Mouse (Mus musculus) heart, embryonic 16.5 days (tissue): ENCODE results near the gene Smyd3. TPM values are rescaled to one million over a fixed set of nuclear protein-coding genes. Genes with fewer than 3 reads are reported as not detected.

Source experiments
- ATAC-seq: fragments of 200-750 bp; cut with Nextera tagmentation; replicated peaks from 2 replicates; pipeline ENCODE4 v1.8.0; 2017; ENCODE audit warnings: moderate number of reproducible peaks; ENCODE audit not compliant: insufficient read depth, low FRiP score; ENCODE audit errors: extremely low read depth
- H3K27ac ChIP-seq: fragments of 300-500 bp; sonication (generic); 2 replicates; pipeline ENCODE4 v1.5.1; 2014; ENCODE audit warnings: mild to moderate bottlenecking, low read length, control low read depth, moderate library complexity
- H3K27me3 ChIP-seq: fragments of 300-500 bp; sonication (generic); 2 replicates; pipeline ENCODE4 v1.6.1; 2014; ENCODE audit warnings: low read length, mixed read lengths; ENCODE audit not compliant: control insufficient read depth, insufficient read depth
- H3K36me3 ChIP-seq: fragments of 300-500 bp; sonication (generic); 2 replicates; pipeline ENCODE4 v1.6.1; 2014; ENCODE audit not compliant: control insufficient read depth, insufficient read depth
- H3K4me1 ChIP-seq: fragments of 300-500 bp; sonication (generic); 2 replicates; pipeline ENCODE4 v1.6.1; 2014; ENCODE audit warnings: low read length, mixed read lengths; ENCODE audit not compliant: control insufficient read depth, insufficient read depth
- H3K4me2 ChIP-seq: fragments of 300-500 bp; sonication (generic); 2 replicates; pipeline ENCODE4 v1.6.1; 2014; ENCODE audit warnings: low read depth, mild to moderate bottlenecking, control low read depth, low read length
- H3K4me3 ChIP-seq: fragments of 300-500 bp; sonication (generic); 2 replicates; pipeline ENCODE4 v1.5.1; 2014; ENCODE audit warnings: mild to moderate bottlenecking, control low read depth, low read length
- H3K9ac ChIP-seq: fragments of 300-500 bp; sonication (generic); 2 replicates; pipeline ENCODE4 v1.6.1; 2014; ENCODE audit warnings: low read length, control low read depth
- H3K9me3 ChIP-seq: fragments of 300-500 bp; sonication (generic); replicated peaks from 2 replicates; pipeline ENCODE4 v1.6.1; 2016; ENCODE audit warnings: low read length; ENCODE audit not compliant: control insufficient read depth
- WGBS: fragments of 180-500 bp; shearing (Covaris S2); extraction: QIAGEN DNeasy Blood & Tissue Kit; methylation state at CpG from one replicate; pipeline ENCODE4 v1.1.7; 2014; 5-methylcytosine and 5-hydroxymethylcytosine counted together
- polyA plus RNA-seq: library from polyadenylated mRNA; unstranded; fragments of >200 nt; fragmentation: Nextera tagmentation; extraction: Ambion mirVana; gene quantifications from 2 replicates; pipeline ENCODE4 v1.2.1, GENCODE M21; 2015

Gene Smyd3
- polyA plus RNA-seq, 1 experiment from 2014 or later = 13.3 TPM

GRCm38 (mm10) chr1:179386237-179386975 lies 131.4 kb downstream of the Smyd3 start:
- ATAC-seq = no peak

DNA sequence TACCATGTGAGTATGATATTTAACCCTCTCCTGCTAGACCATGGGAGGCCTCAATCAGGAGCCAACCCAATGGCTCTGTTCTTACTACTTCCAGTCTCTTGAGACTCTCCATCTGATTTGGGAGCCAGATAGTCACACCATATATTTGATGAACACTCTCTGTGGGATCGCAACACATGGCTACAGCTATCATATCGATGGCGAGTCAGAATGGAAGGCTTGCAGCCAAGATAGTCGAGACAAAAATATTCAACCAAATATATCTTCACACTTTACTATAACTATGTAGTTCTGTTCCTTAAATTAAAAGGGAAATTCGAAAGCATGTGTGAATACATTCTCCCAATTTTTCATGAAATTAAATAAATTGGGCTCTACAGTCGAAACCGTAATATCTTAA lies 132.2 kb downstream of the Smyd3 start:
- Histone ChIP-seq H3K9ac (no peak overlapping the region), H3K4me2 (no peak overlapping the region), H3K27ac (no peak overlapping the region), H3K4me1 (no peaks in the 10 kb centered on the region), H3K27me3 (no peaks in the 10 kb centered on the region), H3K36me3 (no peaks in the 10 kb centered on the region), H3K4me3 (no peak overlapping the region), H3K9me3 (no peaks in the 10 kb centered on the region)
- ATAC-seq = no peak
- WGBS = 85% methylated on average over 7 of the region's 7 CpGs

More at GRCm38 (mm10) chr1:179386237-179386975, 131.4 kb downstream of the Smyd3 start:
- Histone ChIP-seq H3K27ac (no peak overlapping the region), H3K9ac (no peak overlapping the region), H3K4me3 (no peak overlapping the region), H3K9me3 (no peaks in the 10 kb centered on the region), H3K4me2 (no peak overlapping the region; the same call in 1 of the 2 replicates), H3K36me3 (no peaks in the 10 kb centered on the region), H3K4me1 (no peaks in the 10 kb centered on the region), H3K27me3 (no peaks in the 10 kb centered on the region)
- WGBS = 51% methylated on average over 15 of the region's 15 CpGs

DNA sequence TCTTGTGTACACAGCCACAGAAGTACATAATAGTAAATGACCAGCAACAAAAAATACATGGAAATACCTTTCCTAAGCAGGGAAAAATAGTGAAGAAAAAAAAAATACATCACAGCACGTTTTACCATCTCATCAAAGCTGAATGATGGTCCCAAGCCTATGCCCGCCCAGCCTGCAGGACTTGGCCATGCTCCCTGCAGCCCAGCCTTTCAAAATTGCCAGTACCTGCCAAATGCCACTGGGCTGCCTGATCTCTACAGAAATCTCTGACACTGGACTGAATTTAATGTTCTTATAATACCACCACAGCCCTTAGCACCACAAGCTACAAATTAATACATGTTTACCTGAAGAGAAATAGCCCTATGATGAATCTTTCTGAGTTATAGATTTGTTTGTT lies 133.5 kb downstream of the Smyd3 start:
- WGBS = 65% methylated on average over 2 of the region's 2 CpGs
- no peaks in the 10 kb centered on the region for H3K9me3 ChIP-seq
- no peak overlapping the region for H3K4me3 ChIP-seq
- no peak overlapping the region for H3K9ac ChIP-seq
- ATAC-seq = no peak
- H3K4me1 ChIP-seq = no peaks in the 10 kb centered on the region
- no peaks in the 10 kb centered on the region for H3K27me3 ChIP-seq
- no peak overlapping the region for H3K27ac ChIP-seq
- H3K4me2 ChIP-seq = no peak overlapping the region
- no peaks in the 10 kb centered on the region for H3K36me3 ChIP-seq

DNA sequence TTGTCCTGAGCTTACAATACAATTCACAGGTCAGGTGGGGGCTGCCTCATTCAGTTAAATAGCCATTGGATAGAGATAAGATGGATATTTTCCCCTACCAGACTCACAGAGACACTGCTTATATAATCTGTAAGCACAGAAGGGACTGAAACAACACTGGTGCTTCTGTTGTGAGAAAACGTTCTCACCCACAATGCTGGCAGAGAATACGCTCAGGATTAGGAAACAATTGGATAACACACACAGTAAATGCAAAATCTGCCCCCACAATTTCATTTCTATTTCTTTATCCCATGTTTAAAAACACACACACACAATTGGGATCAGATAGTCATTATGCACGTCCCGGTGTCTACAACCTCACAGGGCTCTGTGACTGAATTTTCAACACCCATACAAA lies 139.7 kb downstream of the Smyd3 start:
- 79% methylated on average over 4 of the region's 4 CpGs for WGBS
- Histone ChIP-seq H3K4me1 (no peaks in the 10 kb centered on the region), H3K27ac (no peak overlapping the region)

DNA sequence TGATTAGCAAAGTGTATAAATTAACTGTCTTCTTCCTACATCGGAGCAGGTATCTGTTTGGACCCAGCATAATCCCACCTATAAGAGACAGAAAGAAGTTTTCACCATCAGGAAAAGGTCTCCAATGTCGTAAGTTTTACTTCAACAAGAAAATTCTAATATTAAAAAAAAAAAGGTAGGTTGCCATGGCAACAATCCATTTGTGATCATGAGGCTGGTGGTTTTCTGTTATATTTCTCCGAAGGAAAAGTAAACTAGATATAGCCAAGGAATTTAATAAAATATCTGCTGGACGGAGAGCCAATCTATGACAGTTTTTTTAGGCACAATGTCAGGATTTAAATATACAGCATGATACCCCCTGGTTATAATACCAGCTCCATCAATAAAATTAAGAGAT lies 142.9 kb downstream of the Smyd3 start:
- Histone ChIP-seq H3K4me3 (no peak overlapping the region), H3K4me2 (no peak overlapping the region), H3K36me3 (no peaks in the 10 kb centered on the region), H3K4me1 (no peaks in the 10 kb centered on the region), H3K9ac (no peak overlapping the region), H3K27ac (no peak overlapping the region), H3K9me3 (no peaks in the 10 kb centered on the region), H3K27me3 (no peaks in the 10 kb centered on the region)
- no peak for ATAC-seq
- 85% methylated on average over 4 of the region's 4 CpGs for WGBS

More for the DNA sequence above, 139.7 kb downstream of the Smyd3 start:
- Histone ChIP-seq H3K9me3 (no peaks in the 10 kb centered on the region), H3K27me3 (no peaks in the 10 kb centered on the region), H3K4me3 (no peak overlapping the region), H3K9ac (no peak overlapping the region), H3K36me3 (no peaks in the 10 kb centered on the region), H3K4me2 (no peak overlapping the region)
- ATAC-seq = no peak

DNA sequence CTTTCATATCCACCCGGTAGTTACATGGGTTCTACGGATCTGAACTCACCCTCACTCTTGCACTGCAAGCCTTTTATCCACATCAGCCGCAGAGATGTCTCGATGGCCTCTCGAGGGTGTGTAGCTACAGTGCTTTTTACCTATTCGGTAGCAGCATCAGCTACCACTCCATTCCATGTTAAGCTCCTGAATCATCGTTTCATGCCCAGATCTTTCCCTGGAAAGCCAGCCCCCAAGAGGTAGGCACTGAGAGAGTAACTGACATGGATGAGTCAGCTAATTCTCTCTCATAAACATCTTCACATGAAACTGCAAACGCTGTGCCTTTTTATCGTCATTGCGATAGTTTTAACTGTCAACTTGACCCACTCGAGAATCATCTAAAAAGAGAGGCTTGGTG lies 143.9 kb downstream of the Smyd3 start:
- WGBS = 91% methylated on average over 11 of the region's 11 CpGs
- no peaks in the 10 kb centered on the region for H3K4me1 ChIP-seq
- ATAC-seq = no peak
- H3K4me2 ChIP-seq = no peak overlapping the region
- no peak overlapping the region for H3K27ac ChIP-seq
- H3K27me3 ChIP-seq = no peaks in the 10 kb centered on the region
- peaks cover 4% of the 10 kb centered on the region; the same call in 1 of the 2 replicates for H3K9me3 ChIP-seq
- H3K4me3 ChIP-seq = no peak overlapping the region
- no peaks in the 10 kb centered on the region for H3K36me3 ChIP-seq
- no peak overlapping the region for H3K9ac ChIP-seq

DNA sequence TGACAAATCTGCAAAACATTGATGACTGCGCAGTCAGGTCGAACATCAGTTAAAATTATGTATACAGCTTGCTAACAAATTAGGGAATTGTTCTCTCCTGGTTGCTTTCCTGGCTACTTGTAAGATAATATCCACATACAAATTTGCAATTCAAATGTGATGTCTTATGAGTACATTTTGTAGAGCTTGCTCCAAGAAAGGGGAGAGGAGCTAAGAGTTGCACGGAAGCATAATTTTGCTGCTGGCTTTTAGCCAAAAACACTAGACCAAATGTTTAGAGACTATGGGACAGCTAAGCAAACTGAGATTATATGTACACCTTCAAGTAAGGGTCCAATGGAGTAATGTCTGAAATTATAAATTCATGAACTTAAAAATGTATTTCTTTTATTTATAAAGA lies 146.7 kb downstream of the Smyd3 start:
- WGBS = 75% methylated on average over 3 of the region's 3 CpGs
- Histone ChIP-seq H3K9me3 (peaks cover 4% of the 10 kb centered on the region; the same call in 1 of the 2 replicates), H3K9ac (no peak overlapping the region), H3K4me1 (no peaks in the 10 kb centered on the region; the same call in 1 of the 2 replicates), H3K4me2 (no peak overlapping the region), H3K27ac (no peak overlapping the region), H3K4me3 (no peak overlapping the region), H3K36me3 (no peaks in the 10 kb centered on the region), H3K27me3 (no peaks in the 10 kb centered on the region)
- no peak for ATAC-seq

- no peak overlapping the region for H3K4me2 ChIP-seq
- no peak for ATAC-seq
- H3K9ac ChIP-seq = no peak overlapping the region
- no peaks in the 10 kb centered on the region for H3K27me3 ChIP-seq
- H3K27ac ChIP-seq = no peak overlapping the region
- peaks cover 4% of the 10 kb centered on the region; the same call in 1 of the 2 replicates for H3K9me3 ChIP-seq
- 80% methylated on average over 3 of the region's 3 CpGs for WGBS
- no peaks in the 10 kb centered on the region for H3K36me3 ChIP-seq
- no peak overlapping the region for H3K4me3 ChIP-seq
- H3K4me1 ChIP-seq = no peaks in the 10 kb centered on the region; the same call in 1 of the 2 replicates
Observed at GRCm38 (mm10) chr1:179368426-179369010, 149.3 kb downstream of the Smyd3 start.
